Mouse (Mus musculus): ENCODE data around the gene Galnt13. TPM values are rescaled to one million over a fixed set of nuclear protein-coding genes. Genes with fewer than 3 reads are reported as not detected.
"Not testable (repeated sequence)": the region's sequence is repeated elsewhere in the genome, so short reads cannot be mapped to it uniquely, and the experiment has no call there.

Gene Galnt13
- polyA plus RNA-seq, 1 experiment: not detected

GRCm38 (mm10) chr2:54558357-54559153 is 122.4 kb downstream of the Galnt13 start:
- Histone ChIP-seq H3K4me1 (ENCODE audit: control insufficient read depth, insufficient read depth, low read length) (no peaks in the 10 kb centered on the region), H3K27ac (ENCODE audit: insufficient read depth, low read depth, low read length) (no peak overlapping the region), H3K4me3 (ENCODE audit: insufficient read depth, low read length) (no peak overlapping the region)
- no peak for TF ChIP-seq POLR2A (IDR thresholded peaks at IDR 0.05; ENCODE audit: borderline replicate concordance, low read depth, low read length)
- no peak for TF ChIP-seq CTCF (IDR thresholded peaks at IDR 0.05; ENCODE audit: low read depth, low read length)

GRCm38 (mm10) chr2:54565068-54565467 is 129.0 kb downstream of the Galnt13 start:
- TF ChIP-seq CTCF (IDR thresholded peaks at IDR 0.05; ENCODE audit: low read depth, low read length) (no peak), POLR2A (IDR thresholded peaks at IDR 0.05; ENCODE audit: borderline replicate concordance, low read depth, low read length) (no peak)
- H3K27ac ChIP-seq (ENCODE audit: insufficient read depth, low read depth, low read length): no peak overlapping the region
- no peak overlapping the region for H3K4me3 ChIP-seq (ENCODE audit: insufficient read depth, low read length)
- H3K4me1 ChIP-seq (ENCODE audit: control insufficient read depth, insufficient read depth, low read length): no peaks in the 10 kb centered on the region

GRCm38 (mm10) chr2:54567186-54567585 is 131.1 kb downstream of the Galnt13 start:
- Histone ChIP-seq H3K4me3 (ENCODE audit: insufficient read depth, low read length) (no peak overlapping the region), H3K27ac (ENCODE audit: insufficient read depth, low read depth, low read length) (no peak overlapping the region), H3K4me1 (ENCODE audit: control insufficient read depth, insufficient read depth, low read length) (no peaks in the 10 kb centered on the region)
- TF ChIP-seq CTCF (IDR thresholded peaks at IDR 0.05; ENCODE audit: low read depth, low read length) (no peak), POLR2A (IDR thresholded peaks at IDR 0.05; ENCODE audit: borderline replicate concordance, low read depth, low read length) (no peak)

- H3K4me3 ChIP-seq (ENCODE audit: insufficient read depth, low read length): no peak overlapping the region
- H3K4me1 ChIP-seq (ENCODE audit: control insufficient read depth, insufficient read depth, low read length): no peaks in the 10 kb centered on the region
- H3K27ac ChIP-seq (ENCODE audit: insufficient read depth, low read depth, low read length): no peak overlapping the region
- no peak for TF ChIP-seq POLR2A (IDR thresholded peaks at IDR 0.05; ENCODE audit: borderline replicate concordance, low read depth, low read length)
- TF ChIP-seq CTCF (IDR thresholded peaks at IDR 0.05; ENCODE audit: low read depth, low read length): no peak
Measured at GRCm38 (mm10) chr2:54567632-54568031, 131.5 kb downstream of the Galnt13 start.

GRCm38 (mm10) chr2:54713817-54714216 is 277.7 kb downstream of the Galnt13 start:
- not testable (repeated sequence) for H3K4me1 ChIP-seq (ENCODE audit: control insufficient read depth, insufficient read depth, low read length); H3K27ac ChIP-seq (ENCODE audit: insufficient read depth, low read depth, low read length); H3K4me3 ChIP-seq (ENCODE audit: insufficient read depth, low read length)

- TF ChIP-seq POLR2A (IDR thresholded peaks at IDR 0.05; ENCODE audit: borderline replicate concordance, low read depth, low read length) (no peak), CTCF (IDR thresholded peaks at IDR 0.05; ENCODE audit: low read depth, low read length) (no peak)
- Histone ChIP-seq H3K27ac (ENCODE audit: insufficient read depth, low read depth, low read length) (no peak overlapping the region), H3K4me1 (ENCODE audit: control insufficient read depth, insufficient read depth, low read length) (no peaks in the 10 kb centered on the region), H3K4me3 (ENCODE audit: insufficient read depth, low read length) (no peak overlapping the region)
Measured at GRCm38 (mm10) chr2:54751232-54751631, 315.1 kb downstream of the Galnt13 start.

- H3K4me1 ChIP-seq (ENCODE audit: control insufficient read depth, insufficient read depth, low read length): no peaks in the 10 kb centered on the region
- H3K4me3 ChIP-seq (ENCODE audit: insufficient read depth, low read length): no peak overlapping the region
- TF ChIP-seq POLR2A (IDR thresholded peaks at IDR 0.05; ENCODE audit: borderline replicate concordance, low read depth, low read length): no peak
- TF ChIP-seq CTCF (IDR thresholded peaks at IDR 0.05; ENCODE audit: low read depth, low read length): no peak
- H3K27ac ChIP-seq (ENCODE audit: insufficient read depth, low read depth, low read length): no peak overlapping the region
Measured at GRCm38 (mm10) chr2:54759781-54760180, 323.7 kb downstream of the Galnt13 start.

GRCm38 (mm10) chr2:54778790-54779273 is 342.7 kb downstream of the Galnt13 start:
- H3K27ac ChIP-seq (ENCODE audit: insufficient read depth, low read depth, low read length): no peak overlapping the region
- TF ChIP-seq CTCF (IDR thresholded peaks at IDR 0.05; ENCODE audit: low read depth, low read length) (no peak), POLR2A (IDR thresholded peaks at IDR 0.05; ENCODE audit: borderline replicate concordance, low read depth, low read length) (no peak)
- no peaks in the 10 kb centered on the region for H3K4me1 ChIP-seq (ENCODE audit: control insufficient read depth, insufficient read depth, low read length)
- no peak overlapping the region for H3K4me3 ChIP-seq (ENCODE audit: insufficient read depth, low read length)

- Histone ChIP-seq H3K4me3 (ENCODE audit: insufficient read depth, low read length) (no peak overlapping the region), H3K4me1 (ENCODE audit: control insufficient read depth, insufficient read depth, low read length) (no peaks in the 10 kb centered on the region), H3K27ac (ENCODE audit: insufficient read depth, low read depth, low read length) (no peak overlapping the region)
- no peak for TF ChIP-seq POLR2A (IDR thresholded peaks at IDR 0.05; ENCODE audit: borderline replicate concordance, low read depth, low read length)
- TF ChIP-seq CTCF (IDR thresholded peaks at IDR 0.05; ENCODE audit: low read depth, low read length): no peak
Measured at GRCm38 (mm10) chr2:54813670-54814256, 377.6 kb downstream of the Galnt13 start.

GRCm38 (mm10) chr2:54841245-54841644 is 405.1 kb downstream of the Galnt13 start:
- H3K27ac ChIP-seq (ENCODE audit: insufficient read depth, low read depth, low read length): no peak overlapping the region
- H3K4me1 ChIP-seq (ENCODE audit: control insufficient read depth, insufficient read depth, low read length): no peaks in the 10 kb centered on the region
- TF ChIP-seq CTCF (IDR thresholded peaks at IDR 0.05; ENCODE audit: low read depth, low read length) (no peak), POLR2A (IDR thresholded peaks at IDR 0.05; ENCODE audit: borderline replicate concordance, low read depth, low read length) (no peak)
- H3K4me3 ChIP-seq (ENCODE audit: insufficient read depth, low read length): no peak overlapping the region

Measured in bone marrow macrophage, adult 2 months (primary cell).